14 mouse cellular contexts compared by ENCODE assay signal in genomic region chr9:97966691-97967090, GRCm38 (mm10).
A peak's percentile ranks its signal among the peaks of the same experiment; 100 is the strongest.
DNase-seq lines count a peak whose midpoint lies in the region; ATAC-seq and TF ChIP-seq lines count a peak whose summit lies in the region.
"Had no signal": no experiment of that assay in that cellular context is flagged by ENCODE, and none has a peak within 500 bp of the region (broad histone marks: within the 10 kb centered on the region; RNA-seq: fewer than 3 reads in every experiment).

No protein-coding gene starts in this region.

- H3K27ac ChIP-seq in midbrain, embryonic 13.5 days, result no peak overlapping the region
- H3K27ac ChIP-seq in midbrain, embryonic 10.5 days (replicated peaks), result no peak overlapping the region
- no peak overlapping the region for H3K27ac ChIP-seq in thymus, adult 2 months (ENCODE audit: control insufficient read depth, insufficient read depth, low read length)
- H3K27ac ChIP-seq: intestine, embryonic 15.5 days; stomach, embryonic 15.5 days had no signal

- no peak for TF ChIP-seq CTCF in thymus, adult 2 months (IDR thresholded peaks at IDR 0.05; ENCODE audit: borderline replicate concordance, control insufficient read depth, extremely low read depth, insufficient read depth, low read length, poor library complexity)

- H3K9me3 ChIP-seq in midbrain, embryonic 13.5 days, result no peaks in the 10 kb centered on the region
- H3K9me3 ChIP-seq in midbrain, embryonic 10.5 days (replicated peaks), result no peaks in the 10 kb centered on the region
- H3K9me3 ChIP-seq: intestine, embryonic 15.5 days; stomach, embryonic 15.5 days had no signal

- no peaks in the 10 kb centered on the region for H3K27me3 ChIP-seq in midbrain, embryonic 13.5 days
- no peaks in the 10 kb centered on the region for H3K27me3 ChIP-seq in midbrain, embryonic 10.5 days (ENCODE audit: low read depth, poor library complexity, severe bottlenecking)
- H3K27me3 ChIP-seq in thymus, adult 2 months (ENCODE audit: control insufficient read depth, insufficient read depth, low read length), result no peaks in the 10 kb centered on the region
- H3K27me3 ChIP-seq: intestine, embryonic 15.5 days; stomach, embryonic 15.5 days had no signal

- H3K4me3 ChIP-seq in midbrain, embryonic 13.5 days (replicated peaks), result no peak overlapping the region
- no peak overlapping the region for H3K4me3 ChIP-seq in midbrain, embryonic 10.5 days
- H3K4me3 ChIP-seq in thymus, adult 2 months (ENCODE audit: control insufficient read depth, insufficient read depth, low read length), result no peak overlapping the region
- H3K4me3 ChIP-seq: intestine, embryonic 15.5 days; stomach, embryonic 15.5 days had no signal

- H3K9ac ChIP-seq in midbrain, embryonic 13.5 days (replicated peaks), result no peak overlapping the region
- H3K9ac ChIP-seq: intestine, embryonic 15.5 days; lung, embryonic 14.5 days; stomach, embryonic 15.5 days had no signal

- TF ChIP-seq POLR2A in thymus, adult 2 months (IDR thresholded peaks at IDR 0.05; ENCODE audit: control insufficient read depth, extremely low read depth, insufficient read depth, low read length, poor library complexity), result no peak

- ATAC-seq in frontal cortex, adult (ENCODE audit: low TSS enrichment), result peak; percentile 90
- ATAC-seq in midbrain, embryonic 13.5 days, result peak; percentile 69; the same call in 1 of the 2 replicates
- ATAC-seq: intestine, embryonic 15.5 days had no signal

- 65% methylated on average over 4 of the region's 4 CpGs for WGBS in midbrain, embryonic 13.5 days
- WGBS in midbrain, embryonic 10.5 days, result 82% methylated on average over 4 of the region's 4 CpGs
- 82% methylated on average over 4 of the region's 4 CpGs for WGBS in thymus, adult 2 months

- 0 out of 2 replicates have a peak, but pooled peaks cover 6% of the 10 kb centered on the region for H3K4me1 ChIP-seq in midbrain, embryonic 13.5 days (replicated peaks)
- 0 out of 2 replicates have a peak, but pooled peaks cover 2% of the 10 kb centered on the region for H3K4me1 ChIP-seq in midbrain, embryonic 10.5 days
- H3K4me1 ChIP-seq in thymus, adult 2 months (replicated peaks; ENCODE audit: control insufficient read depth, insufficient read depth, low read length), result no peaks in the 10 kb centered on the region
- H3K4me1 ChIP-seq: intestine, embryonic 15.5 days; stomach, embryonic 15.5 days had no signal

- H3K36me3 ChIP-seq in midbrain, embryonic 13.5 days, result no peaks in the 10 kb centered on the region
- no peaks in the 10 kb centered on the region for H3K36me3 ChIP-seq in midbrain, embryonic 10.5 days
- H3K36me3 ChIP-seq in thymus, adult 2 months (ENCODE audit: control insufficient read depth, insufficient read depth, low read length), result no peaks in the 10 kb centered on the region
- H3K36me3 ChIP-seq: intestine, embryonic 15.5 days; stomach, embryonic 15.5 days had no signal

- DNase-seq in frontal cortex, postnatal 25 days (ENCODE audit: low spot score in 2 of 2), result no peak
- DNase-seq in midbrain, embryonic 10.5 days (ENCODE audit: low spot score), result no peak
- peak; percentile 51 for DNase-seq in layer of hippocampus, adult 9-11 months
- peak; percentile 44 for DNase-seq in right cerebral cortex, postnatal 14 days
- no peak for DNase-seq in thymus, adult 2 months
- DNase-seq in embryo, embryonic 10.5 days (ENCODE audit: low spot score), result no peak
- DNase-seq: cerebellum, adult 9-10 months; kidney, postnatal 25 days; liver; lung, embryonic 14.5 days had no signal

- no peak overlapping the region for H3K4me2 ChIP-seq in midbrain, embryonic 13.5 days (replicated peaks)
- H3K4me2 ChIP-seq: intestine, embryonic 15.5 days; lung, embryonic 14.5 days; stomach, embryonic 15.5 days had no signal

Comparison
In these comparisons a context has a peak if more than half of its experiments do, and no peak if none do; other contexts are left out.
1. DNase-seq: peak in layer of hippocampus, adult 9-11 months (single experiment) and right cerebral cortex, postnatal 14 days (single experiment); none in frontal cortex, postnatal 25 days (0 of 2), midbrain, embryonic 10.5 days (single experiment), thymus, adult 2 months (single experiment) and embryo, embryonic 10.5 days (single experiment).